Mouse (Mus musculus): ENCODE results near the gene Uba7. TPM values are rescaled to one million over a fixed set of nuclear protein-coding genes. Genes with fewer than 3 reads are reported as not detected.
A peak's percentile ranks its signal among the peaks of the same experiment; 100 is the strongest.

Gene Uba7
- total RNA-seq, 4 experiments from 2014 or later: 5.8 to 14.1 (median 11.1) TPM

DNA sequence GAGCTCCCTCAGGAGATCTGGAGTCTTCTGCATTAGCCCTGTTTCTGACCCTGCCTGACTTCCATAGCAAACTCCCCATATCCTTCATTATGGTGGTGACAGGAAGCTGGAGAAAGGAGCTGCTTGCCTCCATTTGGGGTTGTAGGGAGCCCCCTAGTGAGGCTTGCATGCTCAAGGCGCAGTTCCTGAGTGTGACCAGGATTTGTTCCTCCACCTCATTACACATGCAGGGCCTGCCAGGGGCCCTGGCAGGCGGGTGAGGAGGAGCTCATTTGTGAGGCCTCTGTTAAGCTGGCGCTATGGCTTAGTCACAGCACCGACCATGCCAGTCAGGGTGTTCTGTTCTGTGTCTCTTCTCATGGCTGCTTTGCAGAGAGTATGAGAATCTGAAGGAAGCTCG is 13.4 kb upstream of the Uba7 start:
- DNase-seq (ENCODE audit: low spot score in 2 of 2): peak; percentile 74 to 81

DNA sequence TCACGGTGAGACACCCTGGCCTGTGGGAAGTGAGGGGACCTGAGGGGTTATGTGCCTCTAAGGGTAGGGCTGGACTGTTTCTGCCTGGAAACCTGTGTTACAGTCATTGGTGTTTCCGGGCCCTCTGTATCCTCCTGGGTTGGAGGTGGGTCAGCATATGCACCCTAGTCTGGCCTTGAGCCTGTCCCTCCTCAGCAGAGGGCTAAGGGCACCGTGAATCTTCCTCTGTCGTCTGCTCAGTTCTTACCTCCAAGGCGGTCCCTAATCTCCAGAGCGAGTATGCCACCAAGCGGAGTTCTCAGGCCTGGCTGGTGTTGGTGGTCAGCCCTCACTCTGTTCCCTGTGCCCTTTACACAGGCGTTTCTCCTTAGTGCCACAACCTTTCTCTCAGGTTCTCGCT is 12.4 kb upstream of the Uba7 start:
- no peak for DNase-seq (ENCODE audit: low spot score in 2 of 2)

DNA sequence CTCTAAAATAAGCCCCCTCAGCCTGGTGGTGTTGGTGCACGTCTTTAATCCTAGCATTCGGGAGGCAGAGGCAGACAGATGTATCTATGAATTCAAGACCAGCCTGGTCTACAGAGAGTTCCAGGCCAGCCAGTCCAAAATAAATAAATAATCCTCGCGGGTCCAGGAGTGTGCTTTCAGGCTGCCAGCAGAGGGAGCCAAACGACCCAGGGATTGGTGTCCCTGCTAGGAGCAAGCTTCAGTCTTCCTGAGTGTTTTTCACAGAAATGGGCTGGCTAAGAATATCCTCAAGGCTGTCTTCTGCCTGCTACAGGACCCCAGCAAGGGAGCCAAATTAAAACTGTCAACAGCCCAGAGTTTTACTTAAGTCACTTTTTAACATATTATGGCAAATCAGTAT is 11.6 kb upstream of the Uba7 start:
- DNase-seq (ENCODE audit: low spot score in 2 of 2): peak; percentile 65 to 72

DNA sequence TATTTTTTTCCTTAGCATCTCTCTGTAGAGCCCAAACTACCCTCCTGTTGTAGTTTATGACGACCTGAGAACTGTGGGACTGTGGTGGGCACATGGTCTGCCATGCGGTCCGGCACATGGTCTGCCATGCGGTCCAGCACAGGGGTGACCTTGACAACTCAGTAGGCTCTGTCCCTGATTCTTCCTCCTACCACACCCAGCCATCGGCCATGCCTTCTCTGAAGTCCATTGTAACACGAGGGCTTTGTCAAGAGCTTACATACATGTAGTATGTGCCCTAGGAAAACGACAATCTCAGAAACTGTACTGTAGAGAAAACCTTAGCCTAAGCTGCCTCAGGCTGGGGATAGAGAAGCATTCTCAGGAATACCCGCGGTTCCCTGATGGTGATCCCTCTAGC is 10.6 kb upstream of the Uba7 start:
- no peak for DNase-seq (ENCODE audit: low spot score in 2 of 2)

DNA sequence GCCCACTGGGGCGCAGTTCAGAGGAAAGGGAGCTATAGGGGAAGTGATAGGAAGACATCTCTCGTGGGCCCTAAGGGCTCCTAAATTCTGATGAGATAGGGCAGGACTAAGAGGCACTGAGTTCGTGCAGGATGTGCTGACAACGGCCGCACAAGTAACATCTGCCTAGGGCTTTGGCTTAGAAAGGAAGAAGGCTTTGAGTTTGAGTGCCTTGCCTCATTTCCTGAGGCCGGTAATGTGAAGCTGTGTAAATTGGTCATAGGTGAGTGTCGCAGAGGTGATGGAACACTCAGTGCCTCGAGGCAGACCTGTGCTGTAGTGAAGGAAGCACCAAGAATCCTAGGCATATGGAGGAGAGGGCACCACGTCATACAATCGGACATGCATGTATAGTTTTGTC is 8.6 kb upstream of the Uba7 start:
- no peak for DNase-seq (ENCODE audit: low spot score in 2 of 2)

DNA sequence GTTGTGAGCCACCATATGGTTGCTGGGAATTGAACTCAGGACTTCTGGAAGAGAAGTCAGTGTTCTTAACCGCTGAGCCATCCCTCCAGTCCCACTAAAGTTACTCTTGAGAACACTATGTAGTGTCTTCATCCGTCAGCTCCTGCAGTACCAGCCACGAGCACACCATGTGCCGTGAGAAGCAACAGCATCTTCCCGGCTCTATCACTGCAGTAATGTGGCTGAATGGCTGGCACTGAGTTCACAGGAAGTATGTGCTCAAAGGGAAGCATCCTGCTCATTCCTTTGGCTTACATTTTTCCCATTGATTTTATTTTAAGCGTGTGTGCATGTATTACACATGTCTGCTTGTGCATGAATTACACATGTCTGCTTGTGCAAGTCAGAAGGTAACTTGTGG is 7.9 kb upstream of the Uba7 start:
- DNase-seq (ENCODE audit: low spot score in 2 of 2): no peak

DNA sequence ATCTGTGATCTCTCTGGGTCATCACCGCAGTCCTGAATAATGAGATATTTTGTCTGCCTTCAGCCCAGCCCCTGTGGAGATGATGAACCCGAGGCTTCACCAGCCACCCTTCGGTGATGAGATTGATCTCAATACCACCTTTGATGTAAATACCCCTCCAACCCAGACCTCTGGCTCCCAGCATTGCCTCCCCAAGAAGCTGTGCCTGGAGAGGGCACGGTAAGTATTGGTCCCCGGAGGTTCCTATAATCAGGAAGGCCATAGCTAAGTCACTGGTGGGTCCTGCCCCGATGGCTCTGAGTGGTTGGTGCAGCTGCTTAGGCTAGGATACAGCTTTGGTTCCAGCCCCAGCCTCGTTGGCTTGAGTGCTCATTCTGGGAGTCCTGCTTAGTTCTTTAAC is 6.8 kb upstream of the Uba7 start:
- no peak for DNase-seq (ENCODE audit: low spot score in 2 of 2)

DNA sequence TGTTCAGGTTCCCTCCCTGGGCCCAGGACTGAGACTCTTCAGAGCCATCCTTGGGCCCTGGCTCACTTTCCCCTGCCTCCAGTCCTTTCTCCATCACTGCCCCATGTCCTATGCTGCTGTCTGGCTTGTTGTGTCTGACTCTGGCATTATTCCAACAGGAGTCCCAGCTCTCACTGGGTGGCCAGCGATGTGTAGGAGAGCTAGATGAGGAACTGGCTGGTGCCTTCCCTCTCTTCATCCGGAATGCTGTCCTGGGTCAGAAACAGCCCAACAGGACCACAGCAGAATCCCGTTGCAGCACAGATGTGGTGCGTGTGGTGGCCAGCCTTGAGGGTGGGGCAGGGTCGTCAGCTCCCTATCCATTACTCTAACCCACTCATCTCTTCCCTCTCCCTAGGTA is 5.0 kb upstream of the Uba7 start:
- no peak for DNase-seq (ENCODE audit: low spot score in 2 of 2)

DNA sequence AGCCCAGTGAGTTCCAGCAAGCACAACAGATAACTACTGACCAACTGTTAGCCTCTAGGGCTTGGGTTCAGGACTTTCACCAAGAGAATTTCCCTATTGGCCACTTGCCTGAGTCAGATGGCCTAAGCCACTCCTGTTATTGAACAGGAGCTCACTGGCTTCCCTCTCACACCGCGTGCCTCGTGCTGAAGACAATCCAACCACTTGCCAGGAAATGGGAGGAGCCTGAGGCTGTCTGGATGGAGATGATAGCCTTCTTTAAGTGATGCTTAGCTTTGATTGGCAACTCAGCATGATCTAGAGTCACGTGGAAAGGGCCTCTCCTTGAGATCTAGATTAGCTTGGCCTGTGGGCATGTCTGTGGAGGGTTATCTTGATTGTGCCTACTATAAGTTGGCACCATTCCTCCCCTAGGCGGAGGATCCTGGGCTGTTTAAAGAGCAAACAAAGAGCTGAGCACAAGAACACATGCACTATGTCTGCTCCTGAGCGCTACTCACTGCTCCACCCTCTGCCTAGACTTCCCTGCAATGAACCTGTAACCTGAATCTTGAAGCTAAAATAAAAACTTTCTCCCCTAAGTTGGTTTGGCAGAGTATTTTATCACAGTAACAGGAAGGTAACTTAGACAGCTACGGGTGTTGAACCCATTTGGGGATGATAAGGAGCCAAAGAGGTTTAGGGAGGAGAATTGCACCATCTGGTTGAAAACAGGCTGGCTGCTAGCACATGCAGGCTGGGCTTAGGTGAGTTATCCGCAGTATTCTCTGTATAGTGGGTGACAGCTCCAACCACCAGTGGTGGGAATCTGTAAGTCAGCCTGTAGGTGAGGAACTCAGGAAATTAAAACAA is 3.4 kb upstream of the Uba7 start:
- no peak for DNase-seq (ENCODE audit: low spot score in 2 of 2)

DNA sequence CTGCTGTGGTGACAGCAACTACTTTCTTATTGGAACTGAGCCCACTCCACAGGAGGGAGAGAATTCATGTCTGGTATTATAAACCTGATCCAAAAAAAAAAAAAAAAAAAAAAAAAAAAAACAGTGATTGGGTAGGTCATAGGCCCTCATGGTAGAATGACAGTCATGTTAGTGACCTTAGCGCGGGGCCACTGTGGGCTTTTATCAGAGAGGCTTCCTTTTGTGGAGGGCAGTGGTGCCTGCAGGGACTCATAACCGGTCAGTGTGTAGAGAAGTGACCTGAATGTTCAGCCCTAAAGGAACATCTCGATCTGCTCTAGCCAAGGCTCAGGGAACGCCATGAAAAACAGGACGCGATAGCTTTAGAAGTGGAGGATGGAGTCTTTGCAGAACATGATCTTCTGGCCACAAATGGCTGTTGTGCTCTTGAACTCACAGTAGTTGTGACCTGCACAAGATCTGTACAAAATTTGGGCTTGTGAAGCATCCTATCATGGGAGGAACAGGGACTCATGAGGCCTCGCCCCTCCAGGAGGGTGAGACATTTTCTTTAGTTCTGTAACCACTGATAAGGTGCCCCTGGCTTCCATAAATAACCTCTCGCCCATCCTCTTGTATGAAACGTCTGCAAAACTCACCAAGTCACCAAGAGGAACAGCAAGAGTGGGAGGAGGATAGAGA is 674 bp upstream of the Uba7 start:
- DNase-seq (ENCODE audit: low spot score in 2 of 2): no peak

DNA sequence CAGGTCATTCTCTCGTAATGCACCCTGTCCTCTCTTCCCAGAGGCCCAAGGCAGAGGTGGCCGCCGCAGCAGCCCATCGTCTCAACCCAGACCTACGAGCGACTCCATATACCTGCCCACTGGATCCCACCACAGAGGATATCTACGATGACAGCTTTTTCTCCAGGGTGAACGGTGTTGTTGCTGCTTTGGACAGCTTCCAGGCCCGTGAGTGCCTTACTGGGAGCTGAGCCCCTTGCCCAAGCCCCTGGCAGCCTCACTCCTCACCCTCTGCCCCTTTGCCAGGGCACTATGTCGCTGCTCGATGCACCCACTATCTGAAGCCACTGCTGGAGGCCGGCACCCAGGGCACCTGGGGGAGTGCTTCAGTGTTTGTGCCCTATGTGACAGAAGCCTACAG is 3.5 kb downstream of the Uba7 start:
- no peak for DNase-seq (ENCODE audit: low spot score in 2 of 2)

DNA sequence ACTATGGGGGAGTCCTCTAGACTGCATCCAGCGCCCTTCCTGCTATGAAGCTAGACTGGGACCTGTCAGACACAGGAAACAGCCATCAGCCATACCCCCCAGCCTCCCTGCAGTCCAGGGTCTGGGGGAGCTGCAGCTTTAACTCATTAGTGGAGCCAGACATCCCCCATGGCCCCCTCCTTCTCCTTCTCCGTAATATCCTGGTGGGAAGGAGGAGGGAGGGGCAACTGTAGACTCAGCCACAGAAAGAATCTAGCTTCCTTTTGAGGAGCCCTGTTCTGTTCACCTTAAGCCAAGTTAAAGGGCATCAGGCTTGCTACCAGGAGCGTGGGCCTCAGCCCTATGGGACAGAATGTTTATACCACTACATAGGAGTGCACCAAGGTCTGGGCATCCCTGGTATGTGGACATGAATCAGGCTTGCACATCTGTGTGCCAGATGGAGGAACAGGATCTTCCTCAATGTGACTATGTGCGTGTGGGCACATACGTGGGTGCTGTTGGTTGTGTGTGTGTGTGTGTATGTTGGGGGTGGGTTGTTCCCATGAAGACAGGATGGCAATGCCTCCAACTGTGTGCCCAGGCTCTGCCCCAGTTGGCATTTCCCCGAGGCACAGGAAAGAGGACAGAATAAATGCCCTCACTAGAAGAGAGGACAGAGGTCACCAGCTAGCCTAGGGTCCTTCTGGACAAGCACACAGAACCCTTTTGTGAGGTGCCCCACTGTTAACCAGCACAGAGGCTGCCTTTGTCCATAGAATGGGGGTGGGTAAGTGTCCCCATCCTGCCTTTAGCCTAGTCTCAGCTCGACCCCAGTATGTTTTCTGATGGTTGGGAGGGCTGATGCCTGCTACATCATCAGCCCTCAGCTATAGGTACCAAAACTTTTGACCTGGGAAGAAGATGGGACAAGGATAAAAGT is 6.6 kb downstream of the Uba7 start:
- peak; percentile 67 to 70 for DNase-seq (ENCODE audit: low spot score in 2 of 2)

DNA sequence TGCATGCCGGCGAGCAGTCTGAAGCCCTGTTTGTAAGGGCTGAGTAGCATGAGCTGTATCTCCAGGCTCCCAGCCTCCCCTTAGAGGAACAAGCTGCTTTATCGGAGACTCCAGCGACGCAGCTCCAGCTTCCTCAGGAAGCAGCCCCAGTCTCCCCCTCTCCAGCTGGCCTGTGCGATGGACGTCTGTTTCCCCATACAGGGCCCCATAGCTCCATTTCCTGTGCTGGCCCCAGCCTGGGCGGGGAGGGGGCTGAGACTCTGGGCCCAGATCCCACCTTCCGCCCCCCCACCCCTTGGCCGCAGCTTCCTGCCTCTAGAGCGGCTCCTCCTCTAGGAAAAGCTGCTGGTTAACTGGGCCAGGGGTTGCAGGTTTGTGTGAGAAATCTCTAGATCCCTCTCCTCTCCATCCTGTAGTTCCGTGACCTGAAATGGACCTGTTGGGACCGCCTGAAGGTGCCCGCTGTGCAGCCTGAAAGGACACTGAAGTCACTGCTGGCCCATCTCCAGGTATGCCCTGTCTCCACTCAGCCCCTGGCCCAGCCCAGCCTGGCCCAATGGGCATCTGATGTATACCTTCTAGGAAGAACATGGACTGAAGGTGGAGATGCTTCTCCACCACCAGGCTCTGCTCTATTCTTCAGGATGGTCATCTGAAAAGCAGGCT is 7.5 kb downstream of the Uba7 start, which contains the start of gene Gm20661:
Gm20661 (plus strand) TSS at position 378 of the 666 bp plus-strand sequence.
- DNase-seq (ENCODE audit: low spot score in 2 of 2): peak in 1 of 2 experiments; percentile 56

DNA sequence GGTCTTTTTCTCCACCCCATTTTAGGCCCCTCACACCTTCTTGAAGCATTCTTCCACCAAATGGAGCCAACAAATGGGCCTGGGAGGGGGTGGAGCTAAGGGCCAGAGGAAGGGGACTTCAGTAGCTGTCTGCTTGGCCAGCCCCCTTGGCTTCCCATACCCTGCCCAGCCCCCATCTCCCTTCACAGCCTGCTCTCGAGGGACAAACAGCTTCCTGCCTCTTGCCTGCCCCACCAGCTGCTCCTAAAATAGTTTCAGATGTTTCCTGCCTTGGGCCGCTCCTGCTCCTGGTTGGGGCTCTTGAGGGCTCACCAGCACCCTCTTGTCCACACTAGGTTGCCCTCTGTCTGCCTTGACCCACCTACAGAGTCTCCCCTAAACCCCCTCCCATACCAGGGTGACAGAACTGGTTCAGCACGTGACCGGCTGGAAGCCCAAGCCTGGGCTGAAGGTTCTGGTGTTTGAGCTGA is 8.2 kb downstream of the Uba7 start:
- peak in 1 of 2 experiments; percentile 32 for DNase-seq (ENCODE audit: low spot score in 2 of 2)

DNA sequence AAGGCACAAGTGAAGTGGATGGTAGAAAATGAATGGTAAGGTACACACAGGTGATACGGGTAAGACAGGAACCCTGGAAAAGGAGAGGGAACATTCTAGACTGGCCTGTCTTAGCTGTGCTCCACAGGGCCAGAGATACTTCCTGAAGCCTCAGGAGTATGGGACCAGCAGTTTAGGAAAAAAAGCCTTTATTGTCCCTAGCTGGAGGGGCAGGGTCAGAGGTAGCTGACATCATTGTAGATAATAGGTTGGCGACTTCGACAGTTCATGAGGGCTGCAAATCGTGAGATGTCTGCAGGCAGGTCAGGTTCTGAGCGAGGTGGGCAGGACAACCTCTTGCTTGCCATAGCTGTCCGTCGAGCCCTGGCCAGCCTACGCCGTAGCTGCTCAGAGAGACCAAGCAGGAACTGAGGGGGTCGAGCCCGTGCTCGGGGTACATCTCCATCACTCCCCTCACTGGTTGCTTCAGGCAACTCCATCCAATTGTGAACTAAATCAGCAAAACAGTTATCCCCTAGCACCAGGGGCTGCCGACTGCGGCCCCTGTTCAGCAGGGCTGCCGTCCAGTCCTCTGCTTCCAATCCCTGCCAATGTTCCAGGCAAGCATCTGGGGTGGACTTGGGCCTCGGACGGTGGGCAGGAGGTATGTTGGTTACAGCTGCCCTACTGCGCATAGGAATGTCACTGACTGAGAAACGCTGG is 8.9 kb downstream of the Uba7 start:
- no peak for DNase-seq (ENCODE audit: low spot score in 2 of 2)

DNA sequence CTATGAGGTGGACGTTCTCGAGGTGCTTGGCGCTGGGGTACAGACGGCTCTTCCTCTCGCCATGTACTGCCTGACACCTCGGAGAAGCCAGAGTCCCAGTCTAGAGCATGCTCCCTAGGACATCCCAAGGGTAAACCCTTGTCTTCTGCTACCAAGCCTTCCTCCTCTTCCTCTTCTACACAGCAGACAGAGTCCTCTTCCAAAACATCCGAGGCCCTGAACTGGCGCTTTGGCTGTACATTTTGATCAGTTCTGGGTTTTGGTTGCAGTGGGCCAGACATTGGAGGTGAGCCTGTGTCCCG is 9.4 kb downstream of the Uba7 start:
- no peak for DNase-seq (ENCODE audit: low spot score in 2 of 2)

DNA sequence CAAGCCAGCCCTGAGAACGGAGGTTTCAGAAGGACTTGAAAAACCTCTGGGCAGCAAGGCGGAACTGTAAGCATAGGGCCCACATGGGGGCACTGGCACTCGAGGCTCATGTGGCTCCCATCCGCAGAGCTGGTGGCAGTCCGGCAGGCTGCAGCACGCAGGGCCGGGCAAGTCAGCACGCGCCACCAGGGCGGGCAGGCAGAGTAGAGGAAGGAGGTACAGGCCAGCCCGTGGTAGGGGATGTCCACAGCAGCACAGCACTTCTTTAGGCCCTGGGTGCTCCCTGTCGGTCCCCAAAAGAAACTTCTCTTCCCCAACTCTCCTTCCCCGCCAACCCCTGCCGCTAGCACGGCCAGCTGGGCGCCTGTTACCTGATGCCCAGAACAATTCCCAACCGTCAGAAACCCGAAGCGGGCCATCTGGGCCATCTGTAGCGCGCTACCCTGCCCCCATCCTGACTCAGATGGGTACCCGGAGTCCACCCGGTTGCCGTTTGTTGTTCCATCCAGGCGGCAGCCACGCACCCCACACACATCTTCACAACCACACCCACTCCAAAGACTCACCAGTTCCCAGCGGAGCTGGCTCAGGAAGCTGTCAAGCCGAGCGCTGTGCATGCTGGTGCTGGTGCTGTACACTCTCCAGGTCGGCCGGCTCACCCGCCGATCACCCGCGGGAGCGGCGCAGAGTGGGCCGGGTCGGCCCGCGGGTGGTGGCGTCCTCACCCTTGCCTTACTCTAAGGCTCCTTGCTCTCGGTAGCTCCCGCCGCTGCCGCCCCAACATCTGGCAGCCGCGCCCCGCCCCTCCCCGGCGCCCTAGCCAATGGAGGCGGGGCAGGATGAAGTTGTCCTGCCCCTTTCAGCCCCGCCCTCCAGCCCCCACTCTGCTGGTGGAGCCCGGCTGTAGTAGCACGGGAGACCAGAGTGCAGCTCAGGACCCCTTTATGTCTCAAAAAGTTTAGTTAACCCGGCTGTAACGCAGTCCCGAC is 10.1 kb downstream of the Uba7 start, which contains the start of gene Inka1:
Inka1 (minus strand) TSS at position 749 of the 989 bp plus-strand sequence.
- DNase-seq (ENCODE audit: low spot score in 2 of 2): peak; percentile 69 to 74

DNA sequence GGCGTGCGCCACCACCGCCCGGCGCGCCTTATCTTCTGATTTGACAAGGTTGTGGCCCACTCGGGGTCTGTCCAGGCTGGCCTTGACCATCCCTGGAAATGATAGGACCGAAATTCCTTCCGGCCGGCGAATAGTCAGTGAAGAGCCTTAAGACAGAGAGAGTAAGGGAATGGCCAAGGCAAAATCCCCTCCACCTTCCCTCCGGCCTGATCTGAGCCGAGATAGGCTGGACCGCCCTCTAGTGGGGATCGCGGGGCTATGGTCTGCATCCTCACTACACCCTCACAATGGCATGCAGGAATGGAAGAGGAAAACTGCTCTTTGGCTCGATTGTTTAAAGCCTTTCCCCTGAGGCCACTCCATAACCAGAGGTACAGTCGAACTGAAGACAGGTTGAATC is 11.1 kb downstream of the Uba7 start:
- peak; percentile 58 to 72 for DNase-seq (ENCODE audit: low spot score in 2 of 2)

DNA sequence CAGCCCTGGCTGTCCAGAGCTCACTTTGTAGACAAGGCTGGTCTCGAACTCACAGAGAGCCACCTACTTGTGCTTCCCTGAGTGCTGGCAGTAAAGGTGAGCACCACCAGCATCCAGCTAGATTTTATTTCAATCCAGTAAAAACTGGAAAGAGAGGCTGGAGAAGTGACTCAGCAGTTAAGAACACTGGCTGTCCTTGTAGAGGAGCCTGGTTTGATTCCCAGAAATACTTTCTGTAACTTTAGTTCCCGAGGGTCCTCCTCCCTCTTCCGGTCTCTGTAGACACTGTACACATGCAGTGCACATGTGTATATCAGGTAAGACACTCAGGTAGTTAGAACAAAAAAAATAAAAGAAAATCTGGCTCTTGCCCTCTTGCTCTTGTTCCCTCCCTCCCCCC is 12.6 kb downstream of the Uba7 start:
- no peak for DNase-seq (ENCODE audit: low spot score in 2 of 2)

All from layer of hippocampus, adult 8-10 months (tissue).